Mouse (Mus musculus): ENCODE measurements around the gene Rbsn.

Gene Rbsn

DNA sequence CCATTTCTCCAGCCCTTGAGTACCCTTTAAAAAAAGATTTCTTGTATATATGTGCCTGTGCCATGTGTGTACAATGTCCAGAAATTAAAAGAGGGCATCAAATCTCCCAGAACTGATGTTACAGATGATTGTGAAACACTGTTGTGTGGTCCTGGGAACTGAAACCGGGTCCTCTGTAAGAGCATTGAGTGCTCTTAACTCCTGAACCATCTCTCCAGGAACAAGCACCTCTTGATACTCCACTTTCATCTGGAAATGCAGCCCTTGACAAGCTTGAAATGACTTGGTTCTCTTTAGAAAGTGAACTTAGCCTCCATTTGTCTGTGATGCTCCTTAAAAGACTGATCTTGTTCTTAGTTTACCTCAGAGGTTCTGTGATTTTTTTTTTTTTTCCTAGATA, 52.0 kb downstream of the Rbsn start:
- no peak for DNase-seq

GRCm38 (mm10) chr6:92158801-92159200, 55.9 kb downstream of the Rbsn start:
- DNase-seq = no peak

DNA sequence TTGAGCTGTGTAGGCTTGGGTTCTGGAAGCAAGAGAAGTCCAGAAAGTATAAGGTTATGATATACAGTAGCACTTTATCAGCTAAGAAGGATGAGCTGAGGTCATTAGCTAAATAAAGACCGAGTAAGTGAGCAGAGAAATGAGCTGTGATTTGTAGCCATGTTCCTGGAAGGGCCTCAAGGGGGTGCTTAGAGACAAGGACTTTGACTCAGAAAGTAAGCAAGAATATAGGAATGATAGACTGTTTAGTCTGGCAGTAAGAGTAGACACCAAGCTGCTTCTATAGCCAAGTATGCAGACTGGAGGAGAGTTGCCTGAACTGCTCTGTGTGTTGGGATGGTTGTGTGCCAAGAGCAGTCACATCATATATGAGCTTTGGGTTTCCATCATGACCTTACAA, 61.0 kb downstream of the Rbsn start:
- no peak for DNase-seq

DNA sequence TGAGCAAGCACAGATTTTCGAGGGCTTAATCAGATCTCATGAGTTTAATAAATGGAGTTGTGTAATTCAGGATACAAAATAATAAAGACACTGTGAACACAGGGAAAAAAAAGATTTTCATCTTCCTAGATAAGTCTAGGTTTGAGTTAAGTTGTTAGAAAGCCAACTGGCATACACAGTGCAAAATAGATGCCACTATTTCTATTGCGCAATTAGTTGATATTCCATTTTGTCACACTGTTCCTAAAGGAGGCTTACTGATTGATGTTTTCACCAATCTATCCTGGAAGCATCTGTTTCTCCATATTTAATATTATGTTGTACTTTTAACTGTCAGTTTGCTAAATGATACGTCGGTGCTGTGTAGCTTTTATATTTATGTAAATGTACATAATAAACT, 68.8 kb downstream of the Rbsn start:
- no peak for DNase-seq

All from embryo, embryonic 11 days (tissue).